ENCODE assay signal across 8 mouse cellular contexts in the genomic region with DNA sequence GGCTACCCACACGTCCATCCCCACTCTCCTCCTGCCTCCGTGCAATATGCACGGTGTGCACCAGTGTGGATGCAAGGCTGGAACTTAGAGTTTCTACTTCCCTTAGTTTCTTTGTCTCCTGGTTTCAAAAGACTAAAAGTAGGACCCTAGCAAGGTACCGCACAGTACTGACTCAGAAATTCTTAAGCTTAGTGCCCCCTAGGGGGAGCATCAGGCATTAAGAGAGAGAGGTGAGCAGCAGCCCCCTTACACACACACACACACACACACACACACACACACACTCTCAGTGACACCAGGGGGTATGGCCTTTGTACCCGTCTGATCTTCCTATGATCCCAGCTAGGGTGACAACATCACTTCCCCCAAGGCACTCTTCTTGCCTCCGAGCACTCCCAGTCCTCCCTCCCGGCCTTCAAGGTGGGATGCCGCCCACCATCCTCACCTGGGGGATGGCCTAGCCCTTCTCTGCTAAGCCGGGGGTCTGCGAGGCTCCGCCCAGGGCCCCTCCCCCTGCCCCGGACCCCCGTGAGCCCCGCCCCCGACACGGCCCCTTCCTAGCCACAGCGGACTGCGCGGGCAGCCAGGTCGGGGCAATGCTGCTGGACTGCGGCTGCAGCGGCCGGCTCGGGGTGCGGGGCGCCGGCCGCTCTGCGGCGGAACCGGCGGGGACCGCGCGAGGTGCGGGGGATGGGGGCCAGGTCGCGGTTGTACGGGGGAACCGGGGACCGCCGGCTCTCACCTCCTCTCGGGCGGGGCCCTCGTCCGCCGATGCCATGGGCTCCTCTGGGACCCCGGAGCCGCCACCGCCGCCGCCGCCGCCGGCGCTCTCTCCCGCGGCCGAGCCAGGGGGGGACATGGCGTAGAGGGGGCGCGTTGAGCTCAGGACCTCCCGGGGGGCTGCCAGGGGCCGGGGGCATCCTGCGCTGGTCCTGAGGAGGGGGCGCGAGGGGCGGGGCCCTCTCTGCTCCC. TPM values are rescaled to one million over a fixed set of nuclear protein-coding genes. Genes with fewer than 3 reads are reported as not detected.
DNase-seq lines count a peak whose midpoint lies in the region; ATAC-seq and TF ChIP-seq lines count a peak whose summit lies in the region.

No protein-coding gene starts in this region.

- peak; percentile 23 for ATAC-seq in heart, embryonic 12.5 days (ENCODE audit: insufficient number of reproducible peaks, low FRiP score)
- peak; percentile 77 for ATAC-seq in hindbrain, postnatal 0 days
- ATAC-seq in midbrain, embryonic 13.5 days, result peak; percentile 74

- peak overlapping the region; percentile 93 for H3K4me2 ChIP-seq in heart, embryonic 12.5 days
- peak overlapping the region; percentile 72 for H3K4me2 ChIP-seq in hindbrain, postnatal 0 days (ENCODE audit: low read depth, low read length)
- H3K4me2 ChIP-seq in midbrain, embryonic 13.5 days (replicated peaks), result peak overlapping the region; percentile 68

- no peaks in the 10 kb centered on the region for H3K36me3 ChIP-seq in heart, embryonic 12.5 days
- 0 out of 2 replicates have a peak, but pooled peaks cover 2% of the 10 kb centered on the region for H3K36me3 ChIP-seq in hindbrain, postnatal 0 days (ENCODE audit: insufficient read depth, low read length)
- peaks cover 32% of the 10 kb centered on the region for H3K36me3 ChIP-seq in midbrain, embryonic 13.5 days

- peak overlapping the region; percentile 69 for H3K4me3 ChIP-seq in heart, embryonic 12.5 days
- H3K4me3 ChIP-seq in hindbrain, postnatal 0 days (ENCODE audit: low read length), result peak overlapping the region; percentile 82
- peak overlapping the region; percentile 87 for H3K4me3 ChIP-seq in midbrain, embryonic 13.5 days (replicated peaks)

- H3K4me1 ChIP-seq in heart, embryonic 12.5 days (replicated peaks), result peaks cover 37% of the 10 kb centered on the region
- no peaks in the 10 kb centered on the region; the same call in 1 of the 2 replicates for H3K4me1 ChIP-seq in hindbrain, postnatal 0 days (ENCODE audit: insufficient read depth, low read length)
- H3K4me1 ChIP-seq in midbrain, embryonic 13.5 days (replicated peaks), result peaks cover 63% of the 10 kb centered on the region

- peak overlapping the region; percentile 84 for H3K9ac ChIP-seq in heart, embryonic 12.5 days
- H3K9ac ChIP-seq in hindbrain, postnatal 0 days (replicated peaks; ENCODE audit: low read length), result peak overlapping the region; percentile 99
- peak overlapping the region; percentile 99 for H3K9ac ChIP-seq in midbrain, embryonic 13.5 days (replicated peaks)

- peaks cover 83% of the 10 kb centered on the region for H3K27me3 ChIP-seq in heart, embryonic 12.5 days (replicated peaks)
- H3K27me3 ChIP-seq in hindbrain, postnatal 0 days (ENCODE audit: insufficient read depth, low read length), result peaks cover 7% of the 10 kb centered on the region; the same call in 1 of the 2 replicates
- H3K27me3 ChIP-seq in midbrain, embryonic 13.5 days, result peaks cover 41% of the 10 kb centered on the region

- no peak for DNase-seq in heart, adult 9 months (ENCODE audit: low spot score in 2 of 2)
- DNase-seq in ES-CJ7 (ENCODE audit: low read depth, low spot score), result peak; percentile 93
- DNase-seq in embryo, embryonic 10 days (ENCODE audit: low spot score), result peak; percentile 59
- peak; percentile 85 for DNase-seq in hindbrain, postnatal 0 days (ENCODE audit: low spot score)
- DNase-seq in thymus, postnatal 14 days, result peak; percentile 74
- DNase-seq in gastrocnemius, postnatal 14 days, result no peak

- intact Hi-C loops in gastrocnemius, postnatal 14 days (cut with DNase I; ENCODE audit: low total_unique reads), result no loop called here

- 3% methylated on average over 57 of the region's 68 CpGs for WGBS in heart, embryonic 12.5 days
- WGBS in hindbrain, postnatal 0 days, result 11% methylated on average over 19 of the region's 68 CpGs
- WGBS in midbrain, embryonic 13.5 days, result 2% methylated on average over 43 of the region's 68 CpGs

- peak; percentile 74 for TF ChIP-seq CTCF in hindbrain, postnatal 0 days (IDR thresholded peaks at IDR 0.05; ENCODE audit: low read depth)

- no peaks in the 10 kb centered on the region for H3K9me3 ChIP-seq in heart, embryonic 12.5 days (replicated peaks)
- H3K9me3 ChIP-seq in hindbrain, postnatal 0 days (ENCODE audit: low read length), result no peaks in the 10 kb centered on the region
- no peaks in the 10 kb centered on the region for H3K9me3 ChIP-seq in midbrain, embryonic 13.5 days

- H3K27ac ChIP-seq in heart, embryonic 12.5 days (ENCODE audit: poor library complexity, severe bottlenecking), result no peak overlapping the region
- H3K27ac ChIP-seq in hindbrain, postnatal 0 days, result peak overlapping the region; percentile 97
- peak overlapping the region; percentile 96 for H3K27ac ChIP-seq in midbrain, embryonic 13.5 days

RNA-seq across cellular contexts. Expression of gene Tmem151b, which starts 0.7 kb away (rescaled TPM):
- polyA plus RNA-seq in heart, embryonic 12.5 days (2016; fragmentation: Nextera tagmentation; extraction: Ambion mirVana), result 1.4 and 1.6 TPM in 2 replicates
- 107 and 114 TPM in 2 replicates for total RNA-seq in hindbrain, postnatal 0 days (2014; rRNA removed)
- polyA plus RNA-seq in hindbrain, postnatal 0 days (2015; fragmentation: Nextera tagmentation; extraction: Ambion mirVana), result 29.5 and 29.8 TPM in 2 replicates
- 23.5 and 25.5 TPM in 2 replicates for polyA plus RNA-seq in midbrain, embryonic 13.5 days (2015; fragmentation: Nextera tagmentation; extraction: Ambion mirVana)
- total RNA-seq in gastrocnemius, postnatal 14 days (2021), result under 1 TPM in 1 of 2 experiments, not detected in 1; 0.06 TPM

RNA-seq across cellular contexts. Expression of gene Nfkbie, which starts 6.7 kb away (rescaled TPM):
- polyA plus RNA-seq in heart, embryonic 12.5 days (2016; fragmentation: Nextera tagmentation; extraction: Ambion mirVana), result 2.5 and 3.1 TPM in 2 replicates
- 7.7 and 9.2 TPM in 2 replicates for total RNA-seq in hindbrain, postnatal 0 days (2014; rRNA removed)
- 5.2 and 6.0 TPM in 2 replicates for polyA plus RNA-seq in hindbrain, postnatal 0 days (2015; fragmentation: Nextera tagmentation; extraction: Ambion mirVana)
- polyA plus RNA-seq in midbrain, embryonic 13.5 days (2015; fragmentation: Nextera tagmentation; extraction: Ambion mirVana), result 5.2 and 7.1 TPM in 2 replicates
- total RNA-seq in gastrocnemius, postnatal 14 days (2021), result 1 to 10 TPM; 1.1 to 1.4 TPM

RNA-seq across cellular contexts. Expression of gene Slc35b2, which starts 14.8 kb away (rescaled TPM):
- polyA plus RNA-seq in heart, embryonic 12.5 days (2016; fragmentation: Nextera tagmentation; extraction: Ambion mirVana), result 85.6 and 89.6 TPM in 2 replicates
- 105 and 139 TPM in 2 replicates for total RNA-seq in hindbrain, postnatal 0 days (2014; rRNA removed)
- 90.3 and 94.0 TPM in 2 replicates for polyA plus RNA-seq in hindbrain, postnatal 0 days (2015; fragmentation: Nextera tagmentation; extraction: Ambion mirVana)
- 89.2 and 95.3 TPM in 2 replicates for polyA plus RNA-seq in midbrain, embryonic 13.5 days (2015; fragmentation: Nextera tagmentation; extraction: Ambion mirVana)
- total RNA-seq in gastrocnemius, postnatal 14 days (2021), result 10 to 100 TPM; 25.6 to 28.6 TPM

RNA-seq across cellular contexts. Expression of gene Hsp90ab1, which starts 24.2 kb away (rescaled TPM):
- polyA plus RNA-seq in heart, embryonic 12.5 days (2016; fragmentation: Nextera tagmentation; extraction: Ambion mirVana), result 1,306 and 1,316 TPM in 2 replicates
- 982 and 1,365 TPM in 2 replicates for total RNA-seq in hindbrain, postnatal 0 days (2014; rRNA removed)
- 1,472 and 1,504 TPM in 2 replicates for polyA plus RNA-seq in hindbrain, postnatal 0 days (2015; fragmentation: Nextera tagmentation; extraction: Ambion mirVana)
- 1,587 and 1,677 TPM in 2 replicates for polyA plus RNA-seq in midbrain, embryonic 13.5 days (2015; fragmentation: Nextera tagmentation; extraction: Ambion mirVana)
- total RNA-seq in gastrocnemius, postnatal 14 days (2021), result 100 to 1,000 TPM; 735 to 778 TPM

RNA-seq across cellular contexts. Expression of gene Tcte1, which starts 25.6 kb away (rescaled TPM):
- polyA plus RNA-seq in heart, embryonic 12.5 days (2016; fragmentation: Nextera tagmentation; extraction: Ambion mirVana), result 0.15 and 0.20 TPM in 2 replicates
- 0.58 and 1.5 TPM in 2 replicates for total RNA-seq in hindbrain, postnatal 0 days (2014; rRNA removed)
- 3.9 and 4.3 TPM in 2 replicates for polyA plus RNA-seq in hindbrain, postnatal 0 days (2015; fragmentation: Nextera tagmentation; extraction: Ambion mirVana)
- polyA plus RNA-seq in midbrain, embryonic 13.5 days (2015; fragmentation: Nextera tagmentation; extraction: Ambion mirVana), result 2.6 and 2.7 TPM in 2 replicates
- total RNA-seq in gastrocnemius, postnatal 14 days (2021), result not detected

Comparison
In these comparisons a context has a peak if more than half of its experiments do, and no peak if none do; other contexts are left out.
1. ATAC-seq: peak in every context shown above with its lines; median percentile 77 in hindbrain, postnatal 0 days; 74 in midbrain, embryonic 13.5 days; 23 in heart, embryonic 12.5 days.
2. DNase-seq: peak in ES-CJ7 (single experiment), embryo, embryonic 10 days (single experiment), hindbrain, postnatal 0 days (single experiment) and thymus, postnatal 14 days (single experiment); none in heart, adult 9 months (0 of 2) and gastrocnemius, postnatal 14 days (single experiment).
3. Peak in every context shown above with its lines, with median percentiles within 50 percentile points of each other: H3K4me2 ChIP-seq, H3K4me3 ChIP-seq and H3K9ac ChIP-seq.